Mouse (Mus musculus) megakaryocyte-erythroid progenitor cell, adult 5 weeks (primary cell): ENCODE measurements around the gene Olfr1381. TPM values are rescaled to one million over a fixed set of nuclear protein-coding genes. Genes with fewer than 3 reads are reported as not detected.

ENCODE experiments used
- polyA plus RNA-seq: library from polyadenylated mRNA; stranded (reverse); fragments of >175 nt; gene quantifications from 2 replicates; pipeline ENCODE4 v1.2.3, GENCODE M21; 2012

Gene Olfr1381
- not detected in 2 replicates for polyA plus RNA-seq

DNA sequence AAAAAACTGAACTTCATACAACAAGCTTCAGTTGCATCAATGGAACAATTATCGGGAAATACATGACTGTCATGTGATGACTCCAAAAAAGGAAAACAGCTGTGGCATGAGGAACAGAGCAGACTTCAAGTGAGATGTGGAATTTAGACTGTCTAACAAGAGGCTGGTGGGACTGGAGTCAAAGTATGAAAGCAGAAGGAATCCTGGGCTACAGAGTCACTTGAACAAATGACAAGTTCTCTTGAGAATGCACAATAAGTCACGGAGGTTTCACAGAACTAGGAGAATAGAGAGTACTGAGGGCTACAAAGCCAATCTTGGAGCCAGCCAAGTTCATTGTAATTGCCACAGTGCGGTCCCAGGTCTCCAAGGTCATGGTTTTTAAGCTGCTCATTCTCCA, at the start of gene Olfr1381:
TSS of gene Olfr1381 (plus strand) at position 301 of the 400 bp plus-strand sequence.

GRCm38 (mm10) chr11:49519348-49519747, 23.9 kb upstream of the Olfr1381 start, which contains the start of gene Olfr1383:
TSS of gene Olfr1383 (plus strand) at chr11:49519648.

DNA sequence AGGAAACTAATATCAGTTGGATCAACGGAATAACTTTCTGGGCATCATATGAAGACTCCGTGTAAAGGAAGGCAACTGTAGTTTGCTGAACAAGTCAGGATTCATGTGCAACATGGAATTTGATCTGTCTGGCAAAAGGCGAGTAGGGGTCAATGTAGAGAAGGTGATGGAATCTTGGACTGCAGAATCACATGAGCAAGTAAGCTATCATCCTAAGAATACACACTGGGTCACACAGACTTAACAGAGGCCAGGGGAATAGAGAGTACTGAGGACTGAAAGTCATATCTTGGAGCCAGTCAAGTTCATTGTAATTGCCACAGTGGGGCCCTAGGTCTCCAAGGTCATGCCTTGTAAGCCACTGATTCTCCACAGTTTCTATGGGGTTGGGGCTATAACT, 15.3 kb upstream of the Olfr1381 start, which contains the start of gene Olfr1382:
TSS of gene Olfr1382 (plus strand) at position 301 of the 400 bp plus-strand sequence.

DNA sequence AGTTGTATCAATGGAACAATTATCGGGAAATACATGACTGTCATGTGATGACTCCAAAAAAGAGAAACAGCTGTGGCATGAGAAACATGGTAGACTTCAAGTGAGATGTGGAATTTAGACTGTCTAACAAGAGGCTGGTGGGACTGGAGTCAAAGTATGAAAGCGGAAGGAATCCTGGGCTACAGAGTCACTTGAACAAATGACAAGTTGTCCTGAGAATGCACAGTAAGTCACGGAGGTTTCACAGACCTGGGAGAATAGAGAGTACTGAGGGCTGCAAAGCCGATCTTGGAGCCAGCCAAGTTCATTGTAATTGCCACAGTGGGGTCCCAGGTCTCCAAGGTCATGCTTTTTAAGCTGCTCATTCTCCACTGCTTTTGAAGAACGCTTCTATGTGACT, 13.3 kb downstream of the Olfr1381 start, which contains the start of gene Olfr1380:
TSS of gene Olfr1380 (plus strand) at position 301 of the 400 bp plus-strand sequence.

Other genes starting within 250 kb of the Olfr1381 start
- not detected in 2 replicates for gene Olfr10, start 238.7 kb upstream of the Olfr1381 start, polyA plus RNA-seq
- gene Olfr1391, start 220.7 kb upstream of the Olfr1381 start, polyA plus RNA-seq = 0.10 TPM in 1 of 2 replicates, not detected in the other
- not detected in 2 replicates for gene Olfr1390, start 208.3 kb upstream of the Olfr1381 start, polyA plus RNA-seq
- gene Olfr1389, start 120.4 kb upstream of the Olfr1381 start, polyA plus RNA-seq = not detected in 2 replicates
- gene Olfr1388, start 106.8 kb upstream of the Olfr1381 start, polyA plus RNA-seq = not detected in 2 replicates
- gene Olfr1387, start 88.1 kb upstream of the Olfr1381 start, polyA plus RNA-seq = not detected in 2 replicates
- not detected in 2 replicates for gene Olfr1386, start 78.4 kb upstream of the Olfr1381 start, polyA plus RNA-seq
- gene Olfr1385, start 54.4 kb upstream of the Olfr1381 start, polyA plus RNA-seq = 0.03 TPM in 1 of 2 replicates, not detected in the other
- gene Olfr1384, start 36.7 kb upstream of the Olfr1381 start, polyA plus RNA-seq = not detected in 2 replicates
- gene Olfr1383, start 23.8 kb upstream of the Olfr1381 start, polyA plus RNA-seq = not detected in 2 replicates
- gene Olfr1382, start 15.2 kb upstream of the Olfr1381 start, polyA plus RNA-seq = not detected in 2 replicates
- not detected in 2 replicates for gene Olfr1380, start 13.4 kb downstream of the Olfr1381 start, polyA plus RNA-seq
- gene Flt4, start 65.8 kb downstream of the Olfr1381 start, polyA plus RNA-seq = 0.21 and 0.26 TPM in 2 replicates
- 0.26 TPM in 1 of 2 replicates, not detected in the other for gene Scgb3a1, start 120.2 kb downstream of the Olfr1381 start, polyA plus RNA-seq
- gene Cnot6, start 169.3 kb downstream of the Olfr1381 start, polyA plus RNA-seq = 17.9 and 26.8 TPM in 2 replicates